Mouse (Mus musculus): ENCODE results near the gene Cdk17.
A peak's percentile ranks its signal among the peaks of the same experiment; 100 is the strongest.

Gene Cdk17

DNA sequence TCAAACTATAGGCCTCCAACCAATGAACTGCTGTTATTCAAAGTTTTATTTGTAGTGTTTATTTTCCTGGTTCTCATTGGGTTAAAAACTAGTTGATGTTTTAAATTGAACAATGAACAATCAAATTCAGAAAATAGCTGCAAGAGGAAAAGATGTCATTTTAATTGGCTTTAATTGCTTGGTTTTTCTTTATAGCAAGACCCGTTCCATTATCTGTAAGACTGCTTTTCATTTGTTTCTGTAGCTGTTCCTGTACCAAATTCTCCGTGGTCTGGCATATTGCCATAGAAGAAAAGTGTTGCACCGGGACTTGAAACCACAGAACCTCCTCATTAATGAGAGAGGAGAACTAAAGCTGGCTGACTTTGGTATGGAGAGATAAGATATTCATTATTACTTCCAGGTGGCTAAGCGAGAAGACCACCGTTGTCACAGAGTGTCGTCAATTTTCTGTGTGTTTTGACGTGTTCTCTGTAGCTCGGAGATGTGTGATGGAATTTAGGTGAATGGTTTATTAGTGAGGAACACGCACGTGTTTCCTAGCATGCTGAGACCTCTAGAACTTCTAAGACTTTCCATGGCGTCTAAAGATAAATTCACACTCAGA lies 67.8 kb downstream of the Cdk17 start:
- no peak for DNase-seq (ENCODE audit: low read depth, low spot score)

GRCm38 (mm10) chr10:93231490-93231889 lies 70.8 kb downstream of the Cdk17 start:
- no peak for DNase-seq (ENCODE audit: low read depth, low spot score)

DNA sequence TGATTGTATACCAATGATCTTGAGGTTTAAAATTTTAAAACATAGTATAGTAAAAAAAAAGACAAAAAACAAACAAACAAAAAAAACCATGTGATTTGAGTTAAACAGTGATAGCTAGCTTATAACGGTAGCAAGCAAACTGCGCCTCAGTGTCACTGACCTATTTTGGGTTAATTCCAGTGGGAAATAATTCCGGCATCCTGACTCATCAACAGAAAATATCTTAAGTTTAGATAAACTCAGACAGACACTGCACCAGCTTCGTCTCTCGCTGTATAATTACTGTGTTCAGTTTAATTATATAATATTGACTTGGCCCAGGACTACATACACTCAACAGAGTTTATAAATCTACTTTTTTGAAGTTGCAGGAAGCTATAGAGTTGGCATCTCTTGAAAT lies 71.2 kb downstream of the Cdk17 start:
- no peak for DNase-seq (ENCODE audit: low read depth, low spot score)

DNA sequence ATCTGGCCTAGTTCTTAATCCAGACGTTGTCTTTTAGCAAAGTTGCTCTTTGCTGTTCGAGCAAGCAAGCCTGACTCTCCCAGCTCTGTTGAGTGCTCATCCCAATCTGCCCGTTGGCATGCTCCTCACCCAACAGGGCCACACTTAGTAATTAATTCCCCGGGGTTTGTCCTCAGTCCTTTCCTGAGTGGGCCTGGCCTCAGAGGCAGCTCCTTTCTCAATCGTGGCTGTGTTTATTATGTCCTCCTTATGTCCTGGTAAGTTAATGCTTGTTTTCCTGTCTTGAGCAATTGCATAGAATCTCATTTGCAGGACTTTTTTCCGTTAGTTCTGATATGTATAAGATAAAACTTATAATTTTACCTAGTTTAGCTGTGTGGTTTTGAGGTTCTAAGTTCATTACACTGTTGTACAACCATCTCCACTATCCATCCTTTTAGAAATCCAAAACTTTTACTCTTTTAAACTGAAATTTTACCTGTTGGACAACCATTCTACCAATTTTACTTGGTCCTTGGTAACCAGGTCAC lies 73.1 kb downstream of the Cdk17 start:
- no peak for DNase-seq (ENCODE audit: low read depth, low spot score)

DNA sequence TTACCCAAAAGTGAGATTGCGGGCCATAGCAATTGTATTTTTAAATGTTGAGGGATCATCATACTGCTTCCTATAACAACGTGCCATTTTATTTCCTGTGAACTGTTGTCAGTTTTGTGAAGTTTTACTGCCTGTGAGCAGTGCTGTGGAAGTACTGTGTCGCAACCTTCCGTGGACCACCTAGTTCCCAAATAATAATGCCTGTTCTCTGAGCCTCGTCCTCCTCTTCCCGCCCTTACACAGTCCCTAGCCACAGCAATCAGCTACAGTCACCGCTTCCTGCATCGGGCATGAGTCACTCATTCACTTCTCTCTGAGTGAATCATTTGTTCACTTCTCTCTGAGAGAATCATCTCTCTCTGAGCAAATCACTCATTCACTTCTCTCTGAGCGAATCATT lies 74.0 kb downstream of the Cdk17 start:
- no peak for DNase-seq (ENCODE audit: low read depth, low spot score)

- no peak for DNase-seq (ENCODE audit: low read depth, low spot score)
Measured at GRCm38 (mm10) chr10:93239201-93239806, 78.6 kb downstream of the Cdk17 start.

GRCm38 (mm10) chr10:93242208-93242607 lies 81.5 kb downstream of the Cdk17 start:
- DNase-seq (ENCODE audit: low read depth, low spot score): no peak

DNA sequence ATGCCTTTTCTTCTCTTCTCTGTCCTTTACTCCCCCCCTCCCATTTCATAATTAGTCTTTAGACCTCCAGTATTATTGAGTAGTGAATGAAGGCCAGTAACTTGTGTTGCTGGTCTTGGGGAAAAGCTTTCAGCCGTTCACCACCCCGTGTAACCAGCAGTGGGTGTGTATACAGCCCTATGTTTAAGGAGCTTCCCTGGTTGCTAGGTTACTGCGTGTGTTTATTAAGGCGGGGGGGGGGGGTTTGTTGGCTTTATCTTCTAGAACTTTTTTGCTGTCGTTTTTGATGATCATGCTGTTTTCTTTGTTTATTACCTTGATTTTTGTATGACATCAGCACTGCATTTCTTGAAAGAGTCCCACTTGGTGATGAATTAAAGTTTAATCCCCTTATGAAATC lies 82.2 kb downstream of the Cdk17 start:
- no peak for DNase-seq (ENCODE audit: low read depth, low spot score)

DNA sequence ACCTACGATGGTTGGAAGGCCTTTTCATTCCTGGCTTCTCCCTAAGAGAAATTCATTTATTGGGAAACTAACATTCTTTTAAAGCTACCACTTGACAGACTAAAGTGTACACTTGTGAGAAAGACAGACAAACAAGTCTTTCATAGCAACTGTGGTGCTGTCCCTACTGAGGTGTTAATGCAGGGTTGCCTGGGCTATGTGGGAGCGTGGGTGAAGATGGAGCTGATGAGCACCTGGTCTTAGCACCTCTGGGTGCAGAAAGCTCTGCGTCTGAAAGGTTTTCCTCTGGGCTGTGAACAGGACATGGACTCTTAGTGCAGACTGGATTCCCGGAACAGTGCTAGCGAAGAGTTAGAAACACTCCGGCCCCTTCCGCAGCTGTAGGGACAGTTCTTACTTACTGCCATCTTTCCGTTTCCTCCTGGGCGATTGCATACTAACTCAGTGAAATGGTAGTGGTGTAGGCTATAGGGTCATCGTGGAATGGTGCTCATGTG lies 83.6 kb downstream of the Cdk17 start:
- DNase-seq (ENCODE audit: low read depth, low spot score): no peak

- no peak for DNase-seq (ENCODE audit: low read depth, low spot score)
Measured at GRCm38 (mm10) chr10:93246185-93246920, 85.7 kb downstream of the Cdk17 start.

DNA sequence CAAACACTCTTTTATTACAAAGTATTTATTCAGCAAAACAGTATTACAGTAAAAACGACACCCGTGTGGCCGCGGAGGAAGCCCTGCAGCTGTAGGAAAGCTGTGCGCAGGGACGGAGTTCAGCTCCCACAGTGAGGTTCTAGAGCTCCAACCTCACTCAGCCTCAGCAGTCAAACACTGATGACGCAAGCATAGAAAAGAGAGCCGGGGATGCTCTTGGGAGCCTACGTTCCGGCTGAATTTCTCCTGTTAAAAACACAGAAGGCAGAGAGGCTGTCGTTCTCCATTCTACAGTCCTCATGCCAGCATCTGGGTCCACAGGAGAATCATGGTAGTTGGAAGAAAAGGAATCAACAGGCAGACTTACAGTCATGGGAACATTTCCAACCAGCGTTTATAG lies 86.7 kb downstream of the Cdk17 start:
- no peak for DNase-seq (ENCODE audit: low read depth, low spot score)

GRCm38 (mm10) chr10:93247902-93248301 lies 87.2 kb downstream of the Cdk17 start:
- no peak for DNase-seq (ENCODE audit: low read depth, low spot score)

GRCm38 (mm10) chr10:93248416-93248815 lies 87.7 kb downstream of the Cdk17 start:
- DNase-seq (ENCODE audit: low read depth, low spot score): no peak

- DNase-seq (ENCODE audit: low read depth, low spot score): no peak
Measured at GRCm38 (mm10) chr10:93249901-93250300, 89.2 kb downstream of the Cdk17 start.

- DNase-seq (ENCODE audit: low read depth, low spot score): no peak
Measured at GRCm38 (mm10) chr10:93250436-93251317, 90.0 kb downstream of the Cdk17 start.

DNA sequence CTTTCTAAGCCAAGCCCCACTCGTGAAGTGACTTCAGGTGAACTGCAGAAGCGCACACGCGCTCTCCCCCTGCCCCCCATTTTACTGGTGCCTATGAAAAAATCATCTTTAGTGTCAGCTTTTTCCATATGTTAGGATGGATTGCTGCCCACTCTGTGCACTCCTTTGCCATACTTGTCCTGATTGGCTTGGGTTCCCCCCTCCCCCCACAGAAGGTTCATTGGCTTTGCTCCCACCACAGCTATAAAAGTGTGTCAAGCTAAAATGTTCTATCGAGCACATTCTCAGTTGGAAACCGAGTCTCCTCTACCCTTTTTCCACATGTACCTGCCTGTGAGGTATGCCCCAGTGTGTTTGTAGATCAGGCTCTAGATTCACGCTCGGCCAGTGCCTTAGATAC lies 90.8 kb downstream of the Cdk17 start:
- DNase-seq (ENCODE audit: low read depth, low spot score): no peak

GRCm38 (mm10) chr10:93252661-93253060 lies 92.0 kb downstream of the Cdk17 start:
- DNase-seq (ENCODE audit: low read depth, low spot score): no peak

DNA sequence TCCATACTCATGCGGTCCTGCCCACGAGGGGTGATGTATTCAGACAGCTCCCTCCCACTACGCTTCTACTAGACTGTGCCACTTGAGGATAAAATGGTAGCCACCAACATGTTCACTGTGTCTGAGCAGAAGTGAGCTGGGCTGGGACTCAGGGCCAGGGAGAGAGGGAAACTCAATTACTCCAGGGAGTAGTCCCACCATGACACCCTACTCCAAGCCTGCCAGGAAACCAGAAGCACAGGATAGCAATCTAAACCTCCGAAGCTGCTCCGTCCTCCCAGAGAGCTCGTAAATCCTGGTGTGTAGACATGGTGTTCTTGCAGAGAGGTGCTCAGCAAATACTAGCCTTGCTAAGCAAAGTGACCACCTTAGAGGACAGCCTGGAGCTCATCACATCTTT lies 92.5 kb downstream of the Cdk17 start:
- no peak for DNase-seq (ENCODE audit: low read depth, low spot score)

DNA sequence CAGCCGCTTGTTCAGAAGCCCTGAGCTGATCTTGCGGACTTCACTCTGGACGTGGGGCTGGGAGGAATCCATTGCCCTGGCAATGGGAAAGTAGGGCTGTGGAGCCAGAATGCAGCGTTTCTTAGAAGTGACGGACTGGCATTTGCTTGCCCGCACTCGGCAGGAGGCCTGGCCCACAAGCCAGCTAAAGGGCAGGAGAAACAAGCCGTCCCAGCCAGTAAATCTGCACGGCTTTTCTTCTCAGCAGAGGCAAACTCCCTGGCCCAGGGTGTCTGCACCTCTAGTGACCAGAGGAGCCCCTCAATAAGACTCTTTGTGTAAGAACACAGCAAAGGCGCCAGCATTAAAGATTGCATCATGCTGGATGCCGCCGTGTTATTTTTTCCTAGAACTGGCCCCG lies 94.6 kb downstream of the Cdk17 start:
- no peak for DNase-seq (ENCODE audit: low read depth, low spot score)

GRCm38 (mm10) chr10:93259826-93260225 lies 99.2 kb downstream of the Cdk17 start:
- DNase-seq (ENCODE audit: low read depth, low spot score): no peak

DNA sequence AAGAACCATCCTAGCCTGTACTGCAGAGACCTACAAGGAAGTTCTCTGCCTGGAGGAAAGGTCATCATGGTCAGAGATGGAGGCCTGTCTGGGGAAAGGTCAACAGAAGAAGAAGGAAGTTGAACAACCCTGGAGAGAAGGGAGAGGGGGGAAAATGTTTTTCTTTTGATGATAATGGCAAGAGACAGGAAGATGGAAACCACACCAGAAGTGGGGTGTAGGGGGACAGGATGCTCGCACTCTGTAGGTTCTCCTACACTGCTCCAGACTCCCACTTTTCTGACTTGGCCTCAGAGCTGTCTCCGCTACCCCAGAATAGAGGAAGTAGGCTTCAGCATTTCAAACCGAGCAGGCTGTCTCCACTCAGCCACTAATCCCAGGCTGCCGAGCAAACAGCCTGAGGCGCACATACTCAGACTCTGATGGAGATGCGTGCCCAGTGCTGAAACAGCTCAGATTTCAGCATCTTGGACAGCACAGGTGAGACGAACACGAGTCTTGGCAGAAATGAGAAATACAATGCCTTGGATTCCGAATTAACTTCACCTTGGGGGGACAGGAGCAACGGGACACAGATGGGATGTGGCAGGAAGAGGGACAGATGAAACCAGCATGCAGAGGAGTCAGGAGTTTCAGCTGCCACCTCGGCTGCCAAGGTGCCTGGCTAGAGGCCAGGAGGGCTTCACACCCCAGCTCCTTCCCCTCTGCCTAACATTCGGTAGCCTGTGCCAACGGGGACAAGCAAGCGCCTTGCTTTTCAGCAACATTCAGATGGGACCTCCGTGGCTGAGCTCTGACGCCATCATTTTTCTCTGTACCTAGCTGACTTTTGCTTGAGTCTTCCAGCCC lies 100.7 kb downstream of the Cdk17 start:
- DNase-seq (ENCODE audit: low read depth, low spot score): peak; percentile 59
